Mouse (Mus musculus) hindbrain, embryonic 15.5 days (tissue): ENCODE measurements at regions not wholly inside any gene's neighbourhood (a gene's known extent, or its start where the extent isn't known, plus 50 kb on each side); places are given as distances from the start of the nearest gene placed in this dataset.

Experiments used
- ATAC-seq: fragments of 200-750 bp; cut with Nextera tagmentation; 2 replicates; pipeline ENCODE4 v1.8.0; 2017; ENCODE audit warnings: low read depth, moderate number of reproducible peaks, moderate TSS enrichment; ENCODE audit not compliant: low FRiP score
- H3K27ac ChIP-seq: fragments of 300-500 bp; sonication (generic); replicated peaks from 2 replicates; pipeline ENCODE4 v1.5.1; 2015; ENCODE audit warnings: mild to moderate bottlenecking, inconsistent platforms
- H3K27me3 ChIP-seq: fragments of 300-500 bp; sonication (generic); 2 replicates; pipeline ENCODE4 v1.6.1; 2015; ENCODE audit warnings: control low read depth, inconsistent platforms
- H3K36me3 ChIP-seq: fragments of 300-500 bp; sonication (generic); 2 replicates; pipeline ENCODE4 v1.6.1; 2015; ENCODE audit warnings: control low read depth, inconsistent platforms
- H3K4me1 ChIP-seq: fragments of 300-500 bp; sonication (generic); replicated peaks from 2 replicates; pipeline ENCODE4 v1.6.1; 2015; ENCODE audit warnings: control low read depth, inconsistent platforms
- H3K4me2 ChIP-seq: fragments of 300-500 bp; sonication (generic); 2 replicates; pipeline ENCODE4 v1.6.1; 2015; ENCODE audit warnings: moderate library complexity, mild to moderate bottlenecking, inconsistent platforms
- H3K4me3 ChIP-seq: fragments of 300-500 bp; sonication (generic); 2 replicates; pipeline ENCODE4 v1.5.1; 2015; ENCODE audit warnings: mild to moderate bottlenecking, inconsistent platforms
- H3K9ac ChIP-seq: fragments of 300-500 bp; sonication (generic); 2 replicates; pipeline ENCODE4 v1.6.1; 2015; ENCODE audit warnings: inconsistent platforms
- H3K9me3 ChIP-seq: fragments of 300-500 bp; sonication (generic); 2 replicates; pipeline ENCODE4 v1.6.1; 2016; ENCODE audit warnings: control low read depth, inconsistent platforms
- WGBS: fragments of 180-500 bp; shearing (Covaris S2); methylation state at CpG from one replicate; pipeline ENCODE4 v1.1.7; 2015; 5-methylcytosine and 5-hydroxymethylcytosine counted together

DNA sequence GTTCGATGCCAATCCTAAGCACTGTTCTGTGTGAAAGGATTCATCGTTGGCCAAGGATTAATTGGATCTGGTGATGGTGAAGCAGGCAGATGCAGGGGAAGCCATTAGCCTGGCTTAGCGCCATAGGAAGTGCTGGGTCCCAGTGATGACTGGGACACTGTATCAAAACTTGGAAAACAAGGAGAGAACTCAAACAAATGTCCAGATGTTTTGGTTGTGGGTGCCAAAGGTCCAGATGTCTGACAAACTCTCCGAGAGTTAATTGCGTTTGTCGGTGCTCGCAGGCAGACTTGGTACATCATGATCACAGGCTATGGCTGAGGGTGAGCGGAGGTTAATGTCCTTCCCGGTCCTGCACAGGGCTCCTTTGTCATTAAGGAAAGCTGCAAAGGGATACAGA lies 283.4 kb downstream of the Hlx start:
- no peak overlapping the region for H3K27ac ChIP-seq
- H3K4me3 ChIP-seq = no peak overlapping the region
- H3K4me2 ChIP-seq = no peak overlapping the region
- no peaks in the 10 kb centered on the region for H3K9me3 ChIP-seq
- H3K36me3 ChIP-seq = no peaks in the 10 kb centered on the region
- peaks cover 6% of the 10 kb centered on the region; the same call in 1 of the 2 replicates for H3K27me3 ChIP-seq
- no peaks in the 10 kb centered on the region for H3K4me1 ChIP-seq
- ATAC-seq = no peak
- 74% methylated on average over 9 of the region's 9 CpGs for WGBS
- H3K9ac ChIP-seq = no peak overlapping the region

DNA sequence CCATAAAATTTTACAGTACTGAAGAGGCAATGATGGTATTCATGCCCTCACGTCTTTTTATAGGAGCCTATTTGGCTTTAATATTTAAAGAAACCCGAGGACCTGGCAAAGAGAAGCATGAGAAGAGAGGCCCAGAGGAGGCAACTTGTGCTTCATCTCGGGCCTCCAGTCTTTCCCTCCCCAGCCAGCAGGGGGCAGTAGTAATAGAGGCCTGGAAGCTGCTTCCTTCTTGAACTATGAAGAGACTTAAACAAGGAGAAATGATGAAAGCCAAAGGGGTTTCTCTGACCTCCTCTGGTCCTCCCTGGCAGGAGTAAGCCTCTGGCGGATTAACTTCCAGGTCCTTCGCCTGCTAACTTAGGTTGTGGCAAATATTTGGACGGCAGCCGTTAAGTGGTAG lies 284.5 kb downstream of the Hlx start:
- no peak overlapping the region for H3K4me2 ChIP-seq
- no peaks in the 10 kb centered on the region for H3K9me3 ChIP-seq
- H3K27me3 ChIP-seq = peaks cover 6% of the 10 kb centered on the region; the same call in 1 of the 2 replicates
- WGBS = 65% methylated on average over 7 of the region's 7 CpGs
- no peaks in the 10 kb centered on the region for H3K4me1 ChIP-seq
- no peak overlapping the region for H3K4me3 ChIP-seq
- H3K9ac ChIP-seq = no peak overlapping the region
- H3K27ac ChIP-seq = no peak overlapping the region
- no peaks in the 10 kb centered on the region for H3K36me3 ChIP-seq
- no peak for ATAC-seq

DNA sequence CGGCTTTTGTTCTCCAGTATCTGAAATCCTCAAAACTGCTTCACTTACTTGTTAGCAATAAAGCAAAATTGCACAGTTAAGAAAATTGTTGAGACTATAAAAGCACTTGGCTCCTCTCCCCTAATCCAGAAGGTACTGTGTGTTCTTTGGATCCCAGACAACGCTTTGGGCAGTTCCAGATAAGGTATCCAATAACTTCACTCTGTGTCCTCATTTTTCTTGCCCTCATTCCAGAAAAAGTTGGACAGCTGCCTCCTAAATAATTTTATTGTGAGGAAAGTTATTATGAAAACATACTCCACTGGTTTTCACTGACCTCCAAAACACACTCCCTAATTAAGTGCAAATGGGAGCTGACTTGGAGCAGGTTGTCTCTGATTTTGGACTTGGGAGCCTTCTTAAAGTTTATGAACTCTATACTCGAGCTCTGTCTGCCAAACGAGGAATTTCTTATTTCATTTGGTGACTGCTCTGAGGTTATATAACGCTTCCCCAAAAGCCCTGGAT lies 285.2 kb downstream of the Hlx start:
- Histone ChIP-seq H3K9me3 (no peaks in the 10 kb centered on the region), H3K27me3 (peaks cover 6% of the 10 kb centered on the region; the same call in 1 of the 2 replicates), H3K4me3 (no peak overlapping the region), H3K27ac (no peak overlapping the region), H3K4me1 (no peaks in the 10 kb centered on the region), H3K9ac (no peak overlapping the region), H3K4me2 (no peak overlapping the region), H3K36me3 (no peaks in the 10 kb centered on the region)
- ATAC-seq = no peak
- WGBS = 81% methylated on average over 5 of the region's 5 CpGs

DNA sequence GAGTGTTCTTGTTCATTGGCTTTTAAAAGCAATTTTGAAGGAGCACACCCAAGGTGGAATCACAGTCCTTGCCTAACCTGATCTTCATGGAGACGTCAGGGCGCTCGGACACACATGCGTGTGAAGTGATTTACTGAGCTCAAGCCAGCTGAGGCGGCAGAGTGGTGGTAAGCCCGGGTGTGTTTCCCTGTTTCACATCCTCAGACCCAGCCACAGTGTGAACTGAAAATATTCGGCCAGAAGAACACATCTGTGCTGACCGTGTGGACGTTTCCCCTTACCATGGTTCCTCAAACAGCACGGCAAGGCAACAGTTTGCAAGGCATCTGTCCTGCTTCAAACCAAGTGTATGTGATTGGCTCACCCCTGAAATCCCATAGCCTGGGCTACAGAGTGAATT lies 288.2 kb downstream of the Hlx start:
- H3K4me2 ChIP-seq = no peak overlapping the region

DNA sequence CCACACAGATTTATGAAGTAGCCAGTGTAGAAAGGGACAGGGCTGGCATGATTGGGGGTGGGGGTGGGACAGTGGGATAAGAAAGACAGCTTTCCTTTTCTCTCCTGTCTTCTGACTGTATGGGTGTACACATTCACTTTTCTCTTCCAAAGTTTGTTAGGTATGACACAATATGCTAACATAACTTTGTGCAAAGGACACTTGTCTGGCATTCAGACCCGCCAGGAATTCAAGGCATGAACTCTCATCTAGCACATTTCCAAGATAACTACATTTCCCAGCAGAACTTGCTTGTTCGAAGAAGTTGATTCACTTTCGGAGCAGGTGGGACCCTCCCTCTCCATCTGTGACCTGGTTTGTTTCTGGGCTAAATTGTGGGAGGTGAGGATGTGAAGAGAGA lies 289.7 kb downstream of the Hlx start:
- Histone ChIP-seq H3K27ac (no peak overlapping the region), H3K4me3 (no peak overlapping the region), H3K27me3 (no peaks in the 10 kb centered on the region), H3K4me1 (peaks cover 7% of the 10 kb centered on the region; the same call in 1 of the 2 replicates), H3K9ac (no peak overlapping the region), H3K36me3 (no peaks in the 10 kb centered on the region), H3K9me3 (no peaks in the 10 kb centered on the region), H3K4me2 (no peak overlapping the region)
- 87% methylated on average over 3 of the region's 3 CpGs for WGBS
- no peak for ATAC-seq

More for the DNA sequence above, 288.2 kb downstream of the Hlx start:
- H3K4me1 ChIP-seq = peaks cover 7% of the 10 kb centered on the region; the same call in 1 of the 2 replicates
- H3K4me3 ChIP-seq = no peak overlapping the region
- ATAC-seq = no peak
- no peak overlapping the region for H3K27ac ChIP-seq
- 92% methylated on average over 10 of the region's 10 CpGs for WGBS
- no peaks in the 10 kb centered on the region for H3K9me3 ChIP-seq
- H3K27me3 ChIP-seq = no peaks in the 10 kb centered on the region
- no peak overlapping the region for H3K9ac ChIP-seq
- no peaks in the 10 kb centered on the region for H3K36me3 ChIP-seq

DNA sequence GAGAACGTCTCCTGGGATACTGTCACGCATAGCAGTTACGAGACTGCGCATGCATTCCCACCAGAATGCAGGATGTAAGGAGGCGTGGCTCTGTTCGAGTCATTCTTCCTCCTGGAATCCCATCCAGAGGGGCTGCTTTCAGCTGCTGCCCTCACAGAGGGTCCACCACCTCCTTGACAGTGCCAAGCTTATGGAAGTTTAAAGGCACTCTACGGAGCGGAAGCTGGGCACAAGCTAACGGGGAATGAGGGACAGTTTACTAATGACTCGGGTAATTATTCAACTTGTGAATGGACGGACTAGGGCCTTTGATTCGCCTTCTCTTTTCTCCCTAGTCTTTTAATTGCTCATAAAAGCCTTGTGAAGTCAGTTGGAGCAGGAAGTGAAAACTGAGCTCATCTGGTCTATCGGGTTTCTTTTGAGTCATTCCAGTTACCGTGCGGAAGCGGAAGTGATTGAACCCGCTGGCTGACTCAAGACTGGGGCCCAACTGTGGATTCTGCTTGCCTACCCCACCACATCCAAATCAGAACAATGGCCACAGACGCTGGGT lies 291.3 kb downstream of the Hlx start:
- no peaks in the 10 kb centered on the region for H3K9me3 ChIP-seq
- no peaks in the 10 kb centered on the region for H3K36me3 ChIP-seq
- H3K4me2 ChIP-seq = peak overlapping the region; percentile 63
- no peaks in the 10 kb centered on the region for H3K27me3 ChIP-seq
- peak overlapping the region; percentile 46 for H3K27ac ChIP-seq
- peaks cover 7% of the 10 kb centered on the region; the same call in 1 of the 2 replicates for H3K4me1 ChIP-seq
- peak overlapping the region; percentile 6; the same call in 1 of the 2 replicates for H3K9ac ChIP-seq
- H3K4me3 ChIP-seq = peak overlapping the region; percentile 30
- peak; percentile 93 for ATAC-seq
- 22% methylated on average over 18 of the region's 18 CpGs for WGBS

DNA sequence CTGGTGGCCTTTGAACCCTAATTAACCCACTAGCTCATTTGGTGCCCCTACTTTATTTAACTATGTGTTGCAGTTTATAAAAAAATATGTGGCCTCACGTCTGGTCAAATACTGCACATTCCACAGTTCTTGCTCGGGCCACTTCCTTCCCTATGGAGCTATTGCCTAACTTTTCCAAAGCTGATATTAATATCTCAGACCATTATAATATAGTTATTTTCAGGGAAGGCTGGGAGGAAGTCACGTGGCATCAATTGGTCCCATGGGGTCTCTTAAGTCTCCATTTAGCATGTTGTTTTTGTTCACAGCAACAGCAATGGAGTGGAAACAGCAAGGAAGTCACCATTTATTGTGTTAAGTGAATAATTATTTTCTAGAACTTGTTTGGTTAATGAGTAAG lies 292.9 kb downstream of the Hlx start:
- Histone ChIP-seq H3K9me3 (no peaks in the 10 kb centered on the region), H3K36me3 (no peaks in the 10 kb centered on the region), H3K4me2 (no peak overlapping the region), H3K27ac (no peak overlapping the region), H3K27me3 (no peaks in the 10 kb centered on the region), H3K4me1 (peaks cover 7% of the 10 kb centered on the region; the same call in 1 of the 2 replicates), H3K9ac (no peak overlapping the region), H3K4me3 (no peak overlapping the region)
- ATAC-seq = no peak
- WGBS = 67% methylated on average over 3 of the region's 3 CpGs

DNA sequence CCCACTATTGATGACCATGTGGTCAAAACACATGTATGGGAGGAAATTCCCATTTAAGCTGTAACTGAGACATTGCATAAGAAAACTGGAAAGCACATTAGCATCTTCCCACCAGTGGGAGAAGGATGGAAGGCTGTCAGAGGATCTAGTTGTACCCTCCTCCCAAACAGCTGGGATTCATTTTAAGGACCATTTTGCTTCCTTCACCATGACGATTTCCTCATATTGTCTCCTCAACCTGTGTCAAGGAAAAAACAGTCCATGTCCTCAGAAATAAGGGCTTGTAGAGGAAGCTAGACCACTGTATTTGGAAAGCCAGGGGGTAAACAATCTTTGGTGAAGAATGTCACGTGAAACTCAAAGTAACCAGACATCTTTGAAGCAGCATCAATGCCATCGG lies 296.0 kb downstream of the Hlx start:
- Histone ChIP-seq H3K9ac (no peak overlapping the region), H3K36me3 (no peaks in the 10 kb centered on the region), H3K4me2 (no peak overlapping the region), H3K4me1 (peaks cover 7% of the 10 kb centered on the region; the same call in 1 of the 2 replicates), H3K4me3 (no peak overlapping the region), H3K27me3 (no peaks in the 10 kb centered on the region), H3K9me3 (no peaks in the 10 kb centered on the region), H3K27ac (no peak overlapping the region)
- WGBS = 87% methylated on average over 3 of the region's 3 CpGs
- ATAC-seq = no peak

DNA sequence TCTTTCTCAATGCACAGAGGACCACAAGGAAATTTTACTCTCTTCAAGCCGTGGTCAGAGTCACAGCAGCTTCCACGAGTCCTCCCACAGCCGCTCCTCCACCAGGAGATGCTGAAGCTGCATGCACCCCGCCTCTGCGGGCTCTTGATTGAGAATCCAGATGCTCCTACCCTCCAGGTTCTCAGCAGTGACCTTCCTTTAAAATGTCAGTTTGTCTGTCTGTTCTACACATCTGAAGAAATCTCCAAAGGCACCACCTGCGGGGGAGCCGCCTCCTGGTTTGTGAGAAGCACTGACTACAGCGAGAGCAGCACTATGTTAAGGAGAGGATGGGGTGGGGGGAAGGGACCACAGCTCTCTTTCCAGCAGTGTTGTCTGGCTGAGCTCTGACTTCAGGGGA lies 303.8 kb downstream of the Hlx start:
- Histone ChIP-seq H3K4me3 (no peak overlapping the region), H3K27ac (no peak overlapping the region), H3K4me1 (no peaks in the 10 kb centered on the region), H3K9me3 (no peaks in the 10 kb centered on the region), H3K27me3 (no peaks in the 10 kb centered on the region), H3K36me3 (no peaks in the 10 kb centered on the region), H3K9ac (no peak overlapping the region), H3K4me2 (no peak overlapping the region)
- no peak for ATAC-seq
- WGBS = 43% methylated on average over 8 of the region's 8 CpGs

DNA sequence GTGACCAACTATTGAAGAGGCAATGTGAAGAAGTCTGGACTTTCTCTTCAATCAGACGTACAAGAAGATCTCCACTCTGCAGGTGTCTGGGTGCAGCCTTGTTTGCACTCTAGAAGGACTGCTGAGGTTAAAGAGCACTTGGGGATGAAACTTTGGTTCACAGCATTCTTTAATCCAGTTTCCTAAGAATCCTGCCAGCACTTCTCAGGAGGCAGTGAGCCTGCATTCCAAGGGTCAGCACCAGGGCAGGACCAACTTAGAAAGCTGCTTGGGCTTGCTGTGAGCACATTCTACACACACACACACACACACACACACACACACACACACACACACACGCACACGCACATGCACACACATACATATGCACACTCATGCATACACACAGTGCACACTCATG lies 304.4 kb downstream of the Hlx start:
- no peaks in the 10 kb centered on the region for H3K9me3 ChIP-seq
- WGBS = 74% methylated on average over 3 of the region's 3 CpGs
- H3K9ac ChIP-seq = no peak overlapping the region
- H3K36me3 ChIP-seq = no peaks in the 10 kb centered on the region
- no peak for ATAC-seq
- H3K27ac ChIP-seq = no peak overlapping the region
- H3K27me3 ChIP-seq = no peaks in the 10 kb centered on the region
- no peak overlapping the region for H3K4me2 ChIP-seq
- H3K4me3 ChIP-seq = no peak overlapping the region
- no peaks in the 10 kb centered on the region for H3K4me1 ChIP-seq

DNA sequence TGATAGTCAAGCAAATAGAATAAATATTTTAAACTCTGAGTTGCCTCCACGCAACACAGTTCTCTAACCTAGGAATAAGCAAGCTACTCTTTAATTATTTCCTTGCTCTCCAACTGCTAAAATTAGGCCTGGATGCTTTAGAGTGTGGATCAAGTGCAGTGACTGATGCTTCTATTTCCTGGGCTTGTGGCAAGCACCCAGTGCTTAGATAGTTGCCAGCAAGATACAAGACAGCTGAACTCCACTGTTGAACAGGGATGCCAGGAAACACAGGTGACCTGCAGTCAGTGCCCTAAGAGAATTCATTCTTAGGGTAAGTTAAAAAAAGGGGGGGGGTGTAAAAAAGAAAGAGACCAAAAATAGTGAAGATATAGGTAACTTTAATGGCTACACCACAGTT lies 306.7 kb downstream of the Hlx start:
- no peak for ATAC-seq
- WGBS = 96% methylated on average over 1 of the region's 1 CpGs
- H3K27me3 ChIP-seq = no peaks in the 10 kb centered on the region
- H3K4me2 ChIP-seq = no peak overlapping the region
- H3K9ac ChIP-seq = no peak overlapping the region
- no peak overlapping the region for H3K4me3 ChIP-seq
- no peak overlapping the region for H3K27ac ChIP-seq
- no peaks in the 10 kb centered on the region for H3K4me1 ChIP-seq
- no peaks in the 10 kb centered on the region for H3K36me3 ChIP-seq
- no peaks in the 10 kb centered on the region for H3K9me3 ChIP-seq

DNA sequence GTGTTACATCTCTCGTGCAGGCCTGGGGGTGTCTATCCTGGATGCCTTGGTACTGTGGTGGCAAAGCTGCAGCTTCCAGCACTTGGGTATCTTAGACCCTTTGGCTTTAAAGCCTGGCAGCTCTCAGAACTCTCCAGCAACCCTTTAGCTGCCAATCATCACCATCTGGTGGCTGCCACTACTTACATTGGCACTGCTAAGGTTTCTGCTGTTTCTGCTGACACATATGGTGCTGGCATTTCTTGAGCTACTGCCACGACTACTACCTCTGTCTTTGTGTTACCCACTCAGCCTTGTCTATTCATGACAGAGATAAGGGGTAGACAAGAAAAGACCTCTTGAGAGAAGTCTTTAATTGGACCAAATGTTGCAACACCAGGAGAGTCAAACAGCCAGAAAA lies 308.4 kb downstream of the Hlx start:
- H3K4me2 ChIP-seq = no peak overlapping the region
- H3K27me3 ChIP-seq = no peaks in the 10 kb centered on the region
- H3K9me3 ChIP-seq = no peaks in the 10 kb centered on the region
- no peak overlapping the region for H3K9ac ChIP-seq
- H3K36me3 ChIP-seq = no peaks in the 10 kb centered on the region
- no peak overlapping the region for H3K4me3 ChIP-seq
- H3K27ac ChIP-seq = no peak overlapping the region
- WGBS = 61% methylated on average over 2 of the region's 2 CpGs
- ATAC-seq = no peak
- H3K4me1 ChIP-seq = no peaks in the 10 kb centered on the region

DNA sequence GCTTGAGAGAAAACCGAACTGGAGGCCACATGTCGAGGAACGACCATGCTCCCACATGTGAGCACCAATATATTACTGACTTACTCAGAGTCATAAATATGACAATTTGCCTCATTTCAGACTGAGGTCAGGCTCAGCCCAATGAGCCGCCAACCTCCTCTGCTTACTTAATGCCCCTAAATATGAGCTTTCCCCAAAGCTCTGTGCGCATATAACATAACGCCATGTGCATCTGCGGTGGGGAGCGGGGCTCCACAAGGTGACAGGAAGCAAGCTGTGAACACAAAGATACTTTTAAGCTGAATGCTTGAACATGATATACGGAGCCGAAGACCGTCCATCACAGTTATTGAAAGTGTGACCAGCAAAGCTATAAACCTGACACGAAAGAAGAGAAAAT lies 319.8 kb downstream of the Hlx start:
- Histone ChIP-seq H3K27ac (no peak overlapping the region), H3K36me3 (no peaks in the 10 kb centered on the region), H3K9ac (no peak overlapping the region), H3K9me3 (no peaks in the 10 kb centered on the region), H3K4me3 (no peak overlapping the region), H3K4me2 (no peak overlapping the region), H3K27me3 (no peaks in the 10 kb centered on the region), H3K4me1 (no peaks in the 10 kb centered on the region)
- no peak for ATAC-seq
- WGBS = 89% methylated on average over 12 of the region's 12 CpGs
